Mouse (Mus musculus): ENCODE data around the gene Klf11. TPM values are rescaled to one million over a fixed set of nuclear protein-coding genes. Genes with fewer than 3 reads are reported as not detected.

Klf11 gene
- polyA plus RNA-seq, 1 experiment = 11.8 TPM

GRCm38 (mm10) chr12:24703013-24703412 is 51.9 kb downstream of the Klf11 start:
- TF ChIP-seq CTCF (IDR thresholded peaks at IDR 0.05; ENCODE audit: control insufficient read depth, insufficient read depth, low read length) = no peak
- TF ChIP-seq POLR2A (IDR thresholded peaks at IDR 0.05; ENCODE audit: borderline replicate concordance, control insufficient read depth, low read depth, low read length) = no peak
- H3K4me1 ChIP-seq (ENCODE audit: control insufficient read depth, insufficient read depth, low read length) = no peaks in the 10 kb centered on the region; the same call in 1 of the 2 replicates

GRCm38 (mm10) chr12:24705502-24706263 is 54.6 kb downstream of the Klf11 start:
- 72% methylated on average over 15 of the region's 15 CpGs for WGBS
- Histone ChIP-seq H3K27ac (ENCODE audit: control insufficient read depth, insufficient read depth, low read depth, low read length, poor library complexity) (peak overlapping the region; percentile 68), H3K4me1 (ENCODE audit: control insufficient read depth, insufficient read depth, low read length) (peaks cover 3% of the 10 kb centered on the region), H3K4me3 (replicated peaks; ENCODE audit: control insufficient read depth, low read depth, low read length) (peak overlapping the region; percentile 31)
- TF ChIP-seq CTCF (IDR thresholded peaks at IDR 0.05; ENCODE audit: control insufficient read depth, insufficient read depth, low read length) (no peak), POLR2A (IDR thresholded peaks at IDR 0.05; ENCODE audit: borderline replicate concordance, control insufficient read depth, low read depth, low read length) (no peak)

More at GRCm38 (mm10) chr12:24703013-24703412, 51.9 kb downstream of the Klf11 start:
- H3K4me3 ChIP-seq (replicated peaks; ENCODE audit: control insufficient read depth, low read depth, low read length) = no peak overlapping the region
- WGBS = 85% methylated on average over 3 of the region's 3 CpGs
- H3K27ac ChIP-seq (ENCODE audit: control insufficient read depth, insufficient read depth, low read depth, low read length, poor library complexity) = 0 out of 2 replicates have a peak overlapping the region, but pooled peaks have one; percentile 11

GRCm38 (mm10) chr12:24706764-24707479 is 55.8 kb downstream of the Klf11 start:
- peak overlapping the region; percentile 90 for H3K27ac ChIP-seq (ENCODE audit: control insufficient read depth, insufficient read depth, low read depth, low read length, poor library complexity)
- WGBS = under 1% methylated on average over 27 of the region's 27 CpGs
- TF ChIP-seq CTCF (IDR thresholded peaks at IDR 0.05; ENCODE audit: control insufficient read depth, insufficient read depth, low read length) = no peak
- TF ChIP-seq POLR2A (IDR thresholded peaks at IDR 0.05; ENCODE audit: borderline replicate concordance, control insufficient read depth, low read depth, low read length) = peak; percentile 80; the same call in 1 of the 2 replicates
- H3K4me3 ChIP-seq (replicated peaks; ENCODE audit: control insufficient read depth, low read depth, low read length) = peak overlapping the region; percentile 100
- peaks cover 3% of the 10 kb centered on the region for H3K4me1 ChIP-seq (ENCODE audit: control insufficient read depth, insufficient read depth, low read length)

- peaks cover 3% of the 10 kb centered on the region for H3K4me1 ChIP-seq (ENCODE audit: control insufficient read depth, insufficient read depth, low read length)
- under 1% methylated on average over 9 of the region's 9 CpGs for WGBS
These were observed 56.4 kb downstream of the Klf11 start for GRCm38 (mm10) chr12:24707480-24707802.

GRCm38 (mm10) chr12:24707954-24708823 is 57.1 kb downstream of the Klf11 start, which contains the start of gene Rrm2:
Gene Rrm2, plus strand, starts transcription at chr12:24708241.
- Histone ChIP-seq H3K27ac (ENCODE audit: control insufficient read depth, insufficient read depth, low read depth, low read length, poor library complexity) (peak within 1 kb of the TSS; percentile 90), H3K4me1 (ENCODE audit: control insufficient read depth, insufficient read depth, low read length) (peaks cover 3% of the 10 kb centered on the region), H3K4me3 (replicated peaks; ENCODE audit: control insufficient read depth, low read depth, low read length) (peak within 1 kb of the TSS; percentile 100)
- TF ChIP-seq CTCF (IDR thresholded peaks at IDR 0.05; ENCODE audit: control insufficient read depth, insufficient read depth, low read length) = peak; percentile 75
- peak; percentile 82; the same call in 1 of the 2 replicates for TF ChIP-seq POLR2A (IDR thresholded peaks at IDR 0.05; ENCODE audit: borderline replicate concordance, control insufficient read depth, low read depth, low read length)
- WGBS = under 1% methylated on average over 83 of the region's 83 CpGs

More at GRCm38 (mm10) chr12:24707480-24707802, 56.4 kb downstream of the Klf11 start:
- Histone ChIP-seq H3K27ac (ENCODE audit: control insufficient read depth, insufficient read depth, low read depth, low read length, poor library complexity) (peak overlapping the region; percentile 90), H3K4me3 (replicated peaks; ENCODE audit: control insufficient read depth, low read depth, low read length) (peak overlapping the region; percentile 100)
- TF ChIP-seq POLR2A (IDR thresholded peaks at IDR 0.05; ENCODE audit: borderline replicate concordance, control insufficient read depth, low read depth, low read length) (no peak), CTCF (IDR thresholded peaks at IDR 0.05; ENCODE audit: control insufficient read depth, insufficient read depth, low read length) (no peak)

GRCm38 (mm10) chr12:24708824-24709218 is 57.7 kb downstream of the Klf11 start:
- Histone ChIP-seq H3K4me3 (replicated peaks; ENCODE audit: control insufficient read depth, low read depth, low read length) (peak overlapping the region; percentile 100), H3K4me1 (ENCODE audit: control insufficient read depth, insufficient read depth, low read length) (peaks cover 3% of the 10 kb centered on the region), H3K27ac (ENCODE audit: control insufficient read depth, insufficient read depth, low read depth, low read length, poor library complexity) (peak overlapping the region; percentile 90)
- under 1% methylated on average over 17 of the region's 17 CpGs for WGBS
- TF ChIP-seq POLR2A (IDR thresholded peaks at IDR 0.05; ENCODE audit: borderline replicate concordance, control insufficient read depth, low read depth, low read length) (no peak), CTCF (IDR thresholded peaks at IDR 0.05; ENCODE audit: control insufficient read depth, insufficient read depth, low read length) (no peak)

GRCm38 (mm10) chr12:24709409-24709808 is 58.3 kb downstream of the Klf11 start:
- Histone ChIP-seq H3K27ac (ENCODE audit: control insufficient read depth, insufficient read depth, low read depth, low read length, poor library complexity) (peak overlapping the region; percentile 5; the same call in 1 of the 2 replicates), H3K4me1 (ENCODE audit: control insufficient read depth, insufficient read depth, low read length) (peaks cover 3% of the 10 kb centered on the region), H3K4me3 (replicated peaks; ENCODE audit: control insufficient read depth, low read depth, low read length) (peak overlapping the region; percentile 100)
- TF ChIP-seq CTCF (IDR thresholded peaks at IDR 0.05; ENCODE audit: control insufficient read depth, insufficient read depth, low read length) (no peak), POLR2A (IDR thresholded peaks at IDR 0.05; ENCODE audit: borderline replicate concordance, control insufficient read depth, low read depth, low read length) (no peak)
- WGBS = 5% methylated on average over 6 of the region's 6 CpGs
